Mouse (Mus musculus) bone marrow macrophage, adult 2 months (primary cell): ENCODE data around the gene Shbg.

Experiments used
- CTCF ChIP-seq: IDR thresholded peaks from 2 replicates; pipeline ENCODE4 v1.5.1; 2012; ENCODE audit warnings: low read depth, mild to moderate bottlenecking, low read length, moderate library complexity
- POLR2A ChIP-seq: IDR thresholded peaks from 2 replicates; pipeline ENCODE4 v1.6.1; 2012; ENCODE audit warnings: mild to moderate bottlenecking, low read depth, low read length, borderline replicate concordance

DNA sequence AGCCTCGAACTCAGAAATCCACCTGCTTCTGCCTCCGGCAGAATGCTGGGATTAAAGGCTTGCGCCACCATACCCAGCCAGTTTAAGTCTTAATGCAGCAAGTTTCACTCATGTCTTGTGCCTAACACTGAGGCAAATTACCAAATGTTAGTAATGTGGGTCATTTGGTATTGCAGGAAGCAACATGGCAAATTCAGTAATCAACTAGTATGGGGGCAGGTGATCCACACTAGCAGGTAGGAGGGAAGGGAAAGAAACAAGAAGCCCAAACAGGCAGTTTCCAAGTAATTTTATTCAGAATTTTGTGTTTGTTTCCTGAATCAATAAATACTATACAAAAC lies 48.9 kb upstream of the Shbg start:
- no peak for TF ChIP-seq CTCF
- no peak for TF ChIP-seq POLR2A
